Mouse (Mus musculus): ENCODE results near the gene Grhl1. TPM values are rescaled to one million over a fixed set of nuclear protein-coding genes. Genes with fewer than 3 reads are reported as not detected.

Grhl1 gene
- polyA plus RNA-seq, 1 experiment from 2014 or later = 1.1 TPM

Other genes starting within 250 kb of the Grhl1 start
- 31.2 and 36.0 TPM in 2 replicates for gene Taf1b, start 73.9 kb upstream of the Grhl1 start, polyA plus RNA-seq (2014; fragmentation: Nextera tagmentation; extraction: Ambion mirVana)
- 10.4 and 12.8 TPM in 2 replicates for gene Klf11, start 79.0 kb downstream of the Grhl1 start, polyA plus RNA-seq (2014; fragmentation: Nextera tagmentation; extraction: Ambion mirVana)
- 0.94 and 1.4 TPM in 2 replicates for gene Cys1, start 109.5 kb downstream of the Grhl1 start, polyA plus RNA-seq (2014; fragmentation: Nextera tagmentation; extraction: Ambion mirVana)
- gene Rrm2, start 136.0 kb downstream of the Grhl1 start, polyA plus RNA-seq (2014; fragmentation: Nextera tagmentation; extraction: Ambion mirVana) = 364 and 431 TPM in 2 replicates